Mouse (Mus musculus) thymus, postnatal 14 days (tissue): ENCODE results near the gene Crb1.

ENCODE experiments used
- DNase-seq: peaks from one replicate; pipeline ENCODE4 v3.0.0; 2021

The Crb1 gene

GRCm38 (mm10) chr1:139210505-139210904, 166.4 kb downstream of the Crb1 start:
- DNase-seq = no peak

DNA sequence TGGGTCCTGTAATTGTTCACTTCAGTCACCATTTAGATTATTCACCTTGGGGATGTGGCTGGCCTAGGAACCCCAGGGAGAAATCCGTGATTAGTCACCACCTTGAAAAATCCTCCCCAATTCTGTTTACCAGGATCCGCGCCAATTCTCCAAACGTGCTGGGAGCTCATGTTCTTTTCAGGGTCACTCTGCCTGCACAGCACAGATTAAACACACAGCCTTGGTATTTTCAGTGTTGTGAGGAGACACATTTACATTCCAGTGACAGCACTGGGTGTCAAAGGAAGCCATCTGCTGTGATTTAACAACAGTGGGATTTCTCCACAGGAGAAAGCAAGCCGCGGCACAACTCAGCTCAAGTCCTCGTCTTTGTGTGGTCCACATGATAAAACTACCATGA, 167.1 kb downstream of the Crb1 start:
- no peak for DNase-seq

GRCm38 (mm10) chr1:139206259-139206658, 170.6 kb downstream of the Crb1 start:
- no peak for DNase-seq

GRCm38 (mm10) chr1:139203026-139203425, 173.9 kb downstream of the Crb1 start:
- DNase-seq = no peak

DNA sequence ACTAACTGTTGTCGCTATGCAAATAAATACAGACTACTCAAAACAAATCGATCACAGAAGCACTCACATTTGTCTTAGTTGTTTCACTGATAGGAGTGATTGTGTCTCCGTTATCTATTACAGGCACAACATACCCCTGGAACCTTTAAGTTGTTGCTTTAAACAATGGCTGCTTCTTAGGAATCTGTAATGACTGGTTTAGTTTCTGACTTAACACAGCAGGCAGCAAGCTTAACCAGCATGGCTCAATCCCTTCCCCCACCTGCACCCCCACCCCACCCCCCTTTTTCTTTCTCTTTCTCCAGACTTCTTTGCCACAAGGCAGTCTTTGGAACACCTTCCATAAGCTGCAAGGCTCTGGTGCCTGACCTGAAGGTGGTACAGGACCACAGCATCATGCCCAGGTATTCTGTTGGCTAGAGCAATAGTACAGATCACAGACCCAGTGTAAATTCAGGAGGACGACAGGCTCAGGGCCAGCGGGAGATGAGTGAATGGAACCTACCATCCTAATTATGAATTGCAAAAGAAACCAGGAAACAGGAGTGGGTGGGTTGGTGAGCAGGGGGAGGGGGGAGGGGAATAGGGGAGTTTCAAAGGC, 182.4 kb downstream of the Crb1 start:
- no peak for DNase-seq

DNA sequence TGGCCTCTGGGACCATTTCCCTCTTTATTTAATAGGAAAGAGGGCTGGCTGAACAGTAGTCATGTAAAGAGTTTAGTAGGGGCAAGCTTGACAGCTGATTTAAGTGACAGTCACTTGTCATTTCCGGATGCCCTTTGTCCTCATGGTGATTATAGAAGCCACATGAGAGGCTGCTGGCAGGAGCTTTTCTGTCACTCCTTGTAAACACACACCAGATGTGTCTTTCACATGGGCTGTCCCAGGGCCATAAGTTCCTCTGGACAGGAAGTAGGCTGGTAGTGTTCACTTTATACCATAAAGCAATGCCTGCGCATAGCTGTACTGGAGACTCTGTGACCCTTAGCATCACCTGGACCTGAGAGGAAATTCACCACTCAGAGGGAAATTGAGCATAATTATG, 182.9 kb downstream of the Crb1 start:
- DNase-seq = no peak

DNA sequence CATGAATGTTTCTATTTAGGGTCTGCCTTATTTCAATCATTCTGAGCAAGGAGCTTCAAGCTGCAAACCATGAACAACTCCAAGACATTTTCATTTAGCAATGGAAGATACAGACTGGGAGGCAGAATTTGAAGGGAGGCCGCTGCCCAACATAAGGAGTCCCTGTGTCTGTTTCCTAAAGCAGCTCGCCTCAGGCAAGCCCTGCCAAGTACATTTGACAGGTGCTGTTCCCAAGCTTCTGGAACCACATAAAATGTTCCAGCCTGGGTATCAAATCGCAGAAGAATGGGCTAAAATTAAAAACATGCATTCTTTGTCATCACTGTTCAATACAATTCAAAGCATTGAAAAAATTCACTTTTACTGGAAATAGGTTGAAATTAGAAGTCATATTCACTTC, 184.3 kb downstream of the Crb1 start:
- no peak for DNase-seq

DNA sequence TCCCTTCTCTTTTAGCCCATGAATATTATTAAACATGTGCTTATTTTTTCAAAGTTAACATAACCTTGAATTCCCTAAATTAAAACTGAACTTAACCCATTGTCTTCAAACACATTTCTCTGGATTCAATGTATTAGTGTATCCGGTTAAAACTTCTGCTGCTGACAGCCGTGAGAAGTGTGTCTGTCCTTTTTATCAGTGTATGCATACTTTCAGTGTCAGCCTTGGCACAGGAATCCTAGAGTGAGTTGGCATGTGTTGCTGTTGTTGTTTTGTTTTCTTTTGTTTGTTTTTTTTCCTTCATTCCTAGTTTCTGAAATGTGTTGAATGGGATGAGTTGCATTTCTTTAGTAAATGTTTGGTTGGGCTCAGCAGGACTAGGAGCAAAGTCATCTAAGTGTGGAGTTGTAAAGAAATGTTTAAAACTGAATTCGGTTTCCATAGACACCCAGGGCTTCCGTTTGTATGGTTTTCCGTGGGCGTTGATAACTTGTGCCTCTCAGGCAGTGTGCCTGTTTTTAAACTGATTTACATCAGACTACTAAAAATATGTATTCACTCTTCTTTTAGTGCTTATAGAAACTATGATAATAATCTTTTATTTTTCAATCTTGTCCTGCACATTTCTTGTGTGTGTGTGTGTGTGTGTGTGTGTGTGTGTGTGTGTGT, 196.3 kb downstream of the Crb1 start:
- peak; percentile 36 for DNase-seq

GRCm38 (mm10) chr1:139179707-139180106, 197.2 kb downstream of the Crb1 start:
- DNase-seq = no peak

- no peak for DNase-seq
These were observed 202.7 kb downstream of the Crb1 start for GRCm38 (mm10) chr1:139174058-139174832.

GRCm38 (mm10) chr1:139162814-139163213, 214.1 kb downstream of the Crb1 start:
- DNase-seq = peak; percentile 24

DNA sequence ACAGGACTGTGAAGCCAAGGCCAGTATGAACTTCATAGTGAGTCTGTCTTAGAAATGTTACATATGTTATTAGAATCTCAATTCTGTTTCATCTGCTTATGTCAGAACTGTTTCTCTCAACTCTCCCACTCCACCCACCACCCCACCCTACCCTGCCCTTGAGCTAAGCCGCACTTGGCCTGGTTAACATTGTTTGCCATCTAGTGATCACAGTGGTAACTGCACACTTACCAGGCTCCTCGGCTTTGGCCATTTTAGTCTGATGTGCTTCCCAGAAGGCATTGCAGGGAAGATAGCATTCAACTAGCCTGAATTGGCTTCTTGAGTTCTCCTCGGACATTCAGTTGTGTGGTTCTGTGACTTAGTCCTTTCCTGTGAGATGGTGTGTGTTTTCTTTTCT, 215.3 kb downstream of the Crb1 start:
- no peak for DNase-seq

- DNase-seq = peak; percentile 15
These were observed 220.5 kb downstream of the Crb1 start for GRCm38 (mm10) chr1:139156397-139156796.

DNA sequence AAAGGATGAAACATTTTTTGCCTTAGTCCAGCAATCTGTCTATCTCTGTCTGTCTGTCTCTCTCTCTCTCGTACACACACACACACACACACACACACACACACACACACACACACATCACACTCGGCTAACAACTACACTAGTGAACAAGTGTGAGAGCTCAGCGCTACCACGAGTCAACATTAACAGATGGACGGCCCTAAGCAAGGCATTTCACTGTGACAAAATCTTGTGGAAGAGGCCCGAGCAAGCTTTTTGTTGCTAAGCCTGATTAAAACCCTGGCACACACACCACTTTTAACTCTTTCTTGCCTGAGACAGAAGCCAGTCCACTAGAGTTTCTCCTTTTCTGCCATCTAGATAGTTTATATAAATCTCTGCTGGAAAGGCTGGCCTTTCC, 223.4 kb downstream of the Crb1 start:
- DNase-seq = no peak

DNA sequence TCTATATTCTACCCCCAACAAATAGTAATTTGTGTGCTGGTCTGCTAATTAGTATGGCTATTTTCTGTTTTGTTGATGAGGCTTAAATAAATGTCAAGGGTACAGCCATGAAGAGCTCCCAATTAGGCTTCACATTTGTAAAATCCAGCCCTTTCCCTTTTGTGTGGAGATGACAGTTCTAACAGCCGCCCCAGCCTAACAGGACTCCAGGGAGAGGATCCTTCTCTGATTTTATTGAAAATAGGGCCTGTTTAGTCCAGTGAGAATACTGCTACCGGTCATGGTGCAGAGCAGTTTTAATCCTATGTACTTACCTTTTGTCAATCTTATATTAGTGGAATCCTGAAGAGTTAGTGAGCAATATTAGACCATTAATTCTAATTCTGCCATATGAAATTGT, 223.9 kb downstream of the Crb1 start:
- no peak for DNase-seq
